Mouse (Mus musculus) neural tube, embryonic 13.5 days (tissue): ENCODE measurements around the gene Pacsin2. TPM values are rescaled to one million over a fixed set of nuclear protein-coding genes. Genes with fewer than 3 reads are reported as not detected.

Experiments used
- ATAC-seq: fragments of 200-750 bp; cut with Nextera tagmentation; 2 replicates; pipeline ENCODE4 v1.8.0; 2017; ENCODE audit warnings: low read depth, mild to moderate bottlenecking, moderate TSS enrichment, moderate library complexity
- H3K27ac ChIP-seq: fragments of 300-500 bp; sonication (generic); replicated peaks from 2 replicates; pipeline ENCODE4 v1.5.1; 2015; ENCODE audit warnings: moderate library complexity, mild to moderate bottlenecking, inconsistent platforms
- H3K27me3 ChIP-seq: fragments of 300-500 bp; sonication (generic); 2 replicates; pipeline ENCODE4 v1.6.1; 2015; ENCODE audit warnings: mild to moderate bottlenecking, inconsistent platforms
- H3K36me3 ChIP-seq: fragments of 300-500 bp; sonication (generic); 2 replicates; pipeline ENCODE4 v1.6.1; 2015; ENCODE audit warnings: mild to moderate bottlenecking, inconsistent platforms
- H3K4me1 ChIP-seq: fragments of 300-500 bp; sonication (generic); replicated peaks from 2 replicates; pipeline ENCODE4 v1.6.1; 2015; ENCODE audit warnings: inconsistent platforms
- H3K4me2 ChIP-seq: fragments of 300-500 bp; sonication (generic); 2 replicates; pipeline ENCODE4 v1.6.1; 2015; ENCODE audit warnings: inconsistent platforms, mild to moderate bottlenecking, moderate library complexity
- H3K4me3 ChIP-seq: fragments of 300-500 bp; sonication (generic); 2 replicates; pipeline ENCODE4 v1.5.1; 2015; ENCODE audit warnings: mild to moderate bottlenecking, inconsistent platforms
- H3K9ac ChIP-seq: fragments of 300-500 bp; sonication (generic); 2 replicates; pipeline ENCODE4 v1.6.1; 2015; ENCODE audit warnings: moderate library complexity, mild to moderate bottlenecking, inconsistent platforms
- H3K9me3 ChIP-seq: fragments of 300-500 bp; sonication (generic); 2 replicates; pipeline ENCODE4 v1.6.1; 2016; ENCODE audit warnings: inconsistent platforms
- WGBS: fragments of 180-500 bp; shearing (Covaris S2); methylation state at CpG from one replicate; pipeline ENCODE4 v1.1.7; 2015; 5-methylcytosine and 5-hydroxymethylcytosine counted together
- polyA plus RNA-seq: library from polyadenylated mRNA; unstranded; fragments of >200 nt; fragmentation: Nextera tagmentation; extraction: Ambion mirVana; gene quantifications from 2 replicates; pipeline ENCODE4 v1.2.1, GENCODE M21; 2015

Pacsin2 gene
- polyA plus RNA-seq, 1 experiment from 2014 or later: 29.6 TPM

DNA sequence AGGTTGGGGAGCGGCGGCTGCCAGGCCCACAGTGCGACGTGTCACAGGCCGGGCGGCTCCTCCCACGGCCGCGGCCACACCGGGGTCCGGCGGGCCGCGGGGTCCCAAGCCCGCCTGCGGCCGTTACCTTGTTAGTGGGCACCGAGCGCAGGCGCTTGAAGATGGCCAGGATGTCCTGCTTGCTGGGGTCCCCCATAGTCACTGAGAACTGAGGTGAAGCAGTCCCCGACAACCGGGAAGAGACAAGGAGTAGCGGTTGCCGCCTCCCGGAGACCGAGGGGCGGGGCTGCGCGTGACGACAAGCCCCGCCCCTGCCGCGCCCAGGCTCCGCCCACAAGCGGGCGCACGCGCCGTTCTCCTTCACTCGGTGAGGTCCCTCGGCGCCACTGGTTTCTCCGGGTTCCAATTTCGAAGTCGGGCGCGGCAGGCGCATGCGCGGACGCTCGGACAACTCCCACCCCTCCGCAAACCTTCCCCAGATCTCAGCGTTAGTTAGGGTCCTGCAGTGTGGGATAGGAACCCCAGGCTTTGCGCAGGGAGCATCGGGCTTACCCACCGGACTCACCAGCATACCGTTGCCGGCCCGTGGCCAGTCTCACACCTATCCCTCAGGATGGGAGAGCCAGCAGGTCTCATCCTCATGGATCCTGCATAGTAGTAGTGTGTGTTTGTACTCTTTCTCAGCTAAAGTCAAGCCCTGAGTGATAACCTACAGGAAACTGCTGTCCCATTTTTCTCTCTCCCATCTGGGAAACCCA is 114.3 kb downstream of the Pacsin2 start, which contains the start of gene Arfgap3:
Arfgap3 (minus strand) TSS at position 294 of the 758 bp plus-strand sequence.
- peaks cover 19% of the 10 kb centered on the region for H3K4me1 ChIP-seq
- H3K27me3 ChIP-seq: no peaks in the 10 kb centered on the region
- 0 out of 2 replicates have a peak, but pooled peaks cover 6% of the 10 kb centered on the region for H3K36me3 ChIP-seq
- peak; percentile 87 for ATAC-seq
- H3K9ac ChIP-seq: peak within 1 kb of the TSS; percentile 95
- under 1% methylated on average over 58 of the region's 60 CpGs for WGBS
- peak within 1 kb of the TSS; percentile 87 for H3K4me3 ChIP-seq
- peak within 1 kb of the TSS; percentile 67 for H3K27ac ChIP-seq
- peak within 1 kb of the TSS; percentile 73 for H3K4me2 ChIP-seq
- H3K9me3 ChIP-seq: no peaks in the 10 kb centered on the region

DNA sequence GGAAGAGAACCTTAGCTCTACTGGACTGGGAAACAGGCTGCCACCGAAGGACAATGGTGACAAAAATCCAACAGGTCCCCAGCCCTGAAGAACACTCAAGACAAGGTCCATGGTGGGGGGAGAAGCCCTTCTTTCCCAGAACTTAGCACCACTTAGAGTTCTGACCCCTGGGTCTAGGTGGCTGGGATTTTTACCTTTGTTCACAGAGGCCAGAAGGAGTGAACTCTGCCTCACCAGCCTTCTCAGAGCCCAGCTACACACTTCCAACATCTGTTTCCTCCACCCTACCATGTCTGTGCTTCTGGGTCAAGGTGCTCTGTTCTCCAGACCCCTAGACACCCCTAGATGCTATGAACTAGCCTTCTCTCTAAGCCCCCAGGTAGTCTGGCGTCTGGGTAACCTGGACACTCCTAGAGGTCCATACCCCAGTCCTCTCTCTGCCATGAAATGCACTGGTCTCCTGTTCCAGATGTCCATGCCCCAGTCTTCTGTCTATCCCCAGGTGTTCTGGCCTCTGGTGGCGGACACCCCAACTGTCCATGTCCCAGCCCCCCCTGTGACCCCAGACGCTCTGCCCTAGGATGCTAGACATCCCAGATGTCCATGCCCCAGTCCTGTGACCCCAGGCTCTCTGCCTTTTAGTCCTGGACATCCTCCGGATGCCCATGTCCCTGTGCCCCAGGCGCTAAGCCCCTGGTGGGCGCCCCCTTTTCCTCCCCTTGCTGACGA is 115.0 kb downstream of the Pacsin2 start:
- ATAC-seq: peak; percentile 58
- peak overlapping the region; percentile 67 for H3K27ac ChIP-seq
- H3K36me3 ChIP-seq: 0 out of 2 replicates have a peak, but pooled peaks cover 6% of the 10 kb centered on the region
- H3K9ac ChIP-seq: peak overlapping the region; percentile 95
- peak overlapping the region; percentile 73 for H3K4me2 ChIP-seq
- peak overlapping the region; percentile 87 for H3K4me3 ChIP-seq
- WGBS: 21% methylated on average over 8 of the region's 8 CpGs
- H3K4me1 ChIP-seq: peaks cover 20% of the 10 kb centered on the region
- H3K9me3 ChIP-seq: no peaks in the 10 kb centered on the region
- no peaks in the 10 kb centered on the region for H3K27me3 ChIP-seq

DNA sequence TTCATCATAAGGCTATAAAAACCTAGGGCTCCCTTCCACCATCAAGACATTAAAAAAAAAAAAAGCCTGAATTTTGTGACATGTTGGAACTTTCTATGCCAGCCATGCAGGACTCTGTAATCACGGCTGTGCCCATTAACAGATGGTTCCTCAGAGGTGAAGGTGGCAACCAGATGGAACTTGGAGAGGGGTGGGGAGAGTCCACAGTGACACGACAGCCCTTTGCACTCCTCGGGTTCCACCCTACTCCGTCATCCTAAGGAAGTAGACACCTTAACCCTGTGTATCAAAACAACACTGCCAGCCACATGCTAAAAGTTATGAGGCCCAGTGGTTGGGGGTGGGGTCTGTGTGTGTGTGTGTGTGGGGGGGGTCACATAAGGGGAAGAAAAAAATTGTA is 115.7 kb downstream of the Pacsin2 start:
- peak overlapping the region; percentile 95 for H3K9ac ChIP-seq
- WGBS: 84% methylated on average over 4 of the region's 4 CpGs
- peaks cover 24% of the 10 kb centered on the region for H3K4me1 ChIP-seq
- no peak overlapping the region for H3K27ac ChIP-seq
- peak overlapping the region; percentile 87 for H3K4me3 ChIP-seq
- no peak for ATAC-seq
- H3K9me3 ChIP-seq: no peaks in the 10 kb centered on the region
- peak overlapping the region; percentile 73 for H3K4me2 ChIP-seq
- no peaks in the 10 kb centered on the region for H3K27me3 ChIP-seq
- H3K36me3 ChIP-seq: 0 out of 2 replicates have a peak, but pooled peaks cover 6% of the 10 kb centered on the region

DNA sequence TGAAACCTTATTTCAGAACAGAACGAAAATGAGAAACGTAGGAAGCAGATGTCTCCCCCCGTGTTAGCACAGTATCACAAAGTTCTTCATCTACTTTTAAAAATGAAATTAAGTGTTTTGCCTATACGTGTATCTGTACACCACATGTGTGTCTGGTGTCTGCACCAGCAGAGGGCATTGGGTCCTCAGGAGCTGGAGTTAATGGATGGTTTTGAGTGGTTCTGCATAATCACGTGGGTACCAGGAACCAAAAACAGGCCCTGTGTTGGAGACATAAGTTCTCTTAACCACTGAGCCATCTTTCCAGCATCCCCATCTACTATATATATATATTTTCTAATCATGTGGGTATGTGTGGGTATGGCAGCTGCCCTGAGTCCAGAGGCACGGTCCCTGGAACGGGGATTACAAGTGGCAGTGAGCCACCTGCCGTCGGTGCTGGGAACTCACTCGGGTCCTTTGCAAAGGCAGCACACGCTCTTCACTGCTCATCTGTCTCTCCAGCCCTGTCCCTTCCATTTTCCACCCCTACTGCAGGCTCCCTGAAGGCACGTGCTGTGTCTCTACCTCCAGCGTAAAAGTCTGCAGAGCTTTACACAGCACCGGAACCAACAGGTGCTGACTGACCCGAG is 118.4 kb downstream of the Pacsin2 start:
- no peak for ATAC-seq
- Histone ChIP-seq H3K4me1 (peaks cover 24% of the 10 kb centered on the region), H3K9me3 (no peaks in the 10 kb centered on the region), H3K27me3 (no peaks in the 10 kb centered on the region), H3K36me3 (peaks cover 19% of the 10 kb centered on the region), H3K4me3 (no peak overlapping the region), H3K4me2 (no peak overlapping the region), H3K27ac (no peak overlapping the region), H3K9ac (no peak overlapping the region)
- WGBS: 87% methylated on average over 15 of the region's 15 CpGs

DNA sequence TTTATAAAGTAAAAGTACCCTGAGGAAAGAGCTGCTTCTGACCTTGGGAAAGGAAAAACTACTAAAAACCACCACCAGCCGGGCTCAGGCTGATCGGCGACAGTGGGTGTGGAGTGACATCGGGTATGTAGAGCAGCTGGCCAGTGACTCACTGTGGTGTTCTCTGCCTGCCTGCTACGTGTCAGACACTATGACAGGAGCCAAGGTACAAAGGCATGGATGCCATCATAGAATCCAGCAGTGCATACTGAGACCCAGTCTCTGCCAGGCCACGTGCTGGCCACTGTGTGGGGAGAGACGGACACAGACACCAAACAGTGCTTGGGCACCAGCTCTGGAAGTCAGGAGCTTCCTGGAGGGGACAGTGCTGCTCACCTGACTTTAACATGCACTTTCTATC is 119.5 kb downstream of the Pacsin2 start:
- no peak overlapping the region for H3K9ac ChIP-seq

DNA sequence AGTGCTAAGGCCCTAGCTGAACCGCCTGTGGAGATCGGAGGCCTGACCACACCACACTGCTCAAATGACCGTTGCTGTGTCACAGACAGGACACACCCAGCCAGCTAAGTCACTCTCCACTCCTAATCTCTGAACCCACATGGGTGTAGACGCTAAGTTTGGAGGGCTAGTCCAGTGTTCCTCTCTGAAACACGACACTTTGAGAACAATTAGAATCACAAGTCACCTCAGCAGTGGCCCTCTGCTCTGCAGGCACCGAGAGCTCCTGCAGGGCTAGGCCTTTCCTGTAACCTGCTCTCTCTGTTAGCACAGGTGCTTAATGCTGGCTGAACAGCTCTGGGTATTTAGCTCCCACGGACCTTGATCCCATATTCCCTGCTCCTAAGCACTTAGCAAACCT is 120.2 kb downstream of the Pacsin2 start:
- Histone ChIP-seq H3K9ac (no peak overlapping the region), H3K9me3 (no peaks in the 10 kb centered on the region), H3K27ac (no peak overlapping the region), H3K27me3 (no peaks in the 10 kb centered on the region), H3K4me1 (peaks cover 21% of the 10 kb centered on the region), H3K36me3 (peaks cover 30% of the 10 kb centered on the region), H3K4me3 (no peak overlapping the region), H3K4me2 (no peak overlapping the region)
- ATAC-seq: no peak
- WGBS: 35% methylated on average over 7 of the region's 7 CpGs

More for the DNA sequence above, 119.5 kb downstream of the Pacsin2 start:
- H3K4me3 ChIP-seq: no peak overlapping the region
- peaks cover 27% of the 10 kb centered on the region for H3K4me1 ChIP-seq
- H3K4me2 ChIP-seq: no peak overlapping the region
- peaks cover 30% of the 10 kb centered on the region for H3K36me3 ChIP-seq
- H3K27ac ChIP-seq: no peak overlapping the region
- H3K9me3 ChIP-seq: no peaks in the 10 kb centered on the region
- H3K27me3 ChIP-seq: no peaks in the 10 kb centered on the region
- ATAC-seq: no peak
- 83% methylated on average over 7 of the region's 7 CpGs for WGBS

DNA sequence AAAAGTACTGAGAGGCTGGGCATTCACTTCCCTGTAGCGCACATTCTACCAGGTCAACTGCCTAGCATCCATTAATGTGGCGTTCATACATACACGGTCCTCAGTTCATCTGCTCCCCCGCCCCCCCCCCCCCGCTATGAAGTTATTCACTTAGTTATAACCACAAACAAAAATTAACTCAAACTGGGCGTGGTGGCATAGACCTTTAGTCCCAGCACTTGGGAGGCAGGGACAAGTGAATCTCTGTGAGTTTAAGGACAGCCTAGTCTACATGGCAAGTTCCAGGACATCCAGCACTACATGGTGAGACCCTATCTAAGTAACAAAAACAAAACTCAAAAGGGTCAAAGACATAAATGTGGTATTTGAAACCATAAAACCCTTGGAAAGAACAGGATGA is 125.5 kb downstream of the Pacsin2 start:
- Histone ChIP-seq H3K27ac (no peak overlapping the region), H3K4me3 (no peak overlapping the region), H3K9ac (no peak overlapping the region), H3K4me2 (no peak overlapping the region), H3K36me3 (peaks cover 59% of the 10 kb centered on the region), H3K4me1 (0 out of 2 replicates have a peak, but pooled peaks cover 6% of the 10 kb centered on the region), H3K9me3 (no peaks in the 10 kb centered on the region), H3K27me3 (no peaks in the 10 kb centered on the region)
- 83% methylated on average over 6 of the region's 6 CpGs for WGBS
- no peak for ATAC-seq

DNA sequence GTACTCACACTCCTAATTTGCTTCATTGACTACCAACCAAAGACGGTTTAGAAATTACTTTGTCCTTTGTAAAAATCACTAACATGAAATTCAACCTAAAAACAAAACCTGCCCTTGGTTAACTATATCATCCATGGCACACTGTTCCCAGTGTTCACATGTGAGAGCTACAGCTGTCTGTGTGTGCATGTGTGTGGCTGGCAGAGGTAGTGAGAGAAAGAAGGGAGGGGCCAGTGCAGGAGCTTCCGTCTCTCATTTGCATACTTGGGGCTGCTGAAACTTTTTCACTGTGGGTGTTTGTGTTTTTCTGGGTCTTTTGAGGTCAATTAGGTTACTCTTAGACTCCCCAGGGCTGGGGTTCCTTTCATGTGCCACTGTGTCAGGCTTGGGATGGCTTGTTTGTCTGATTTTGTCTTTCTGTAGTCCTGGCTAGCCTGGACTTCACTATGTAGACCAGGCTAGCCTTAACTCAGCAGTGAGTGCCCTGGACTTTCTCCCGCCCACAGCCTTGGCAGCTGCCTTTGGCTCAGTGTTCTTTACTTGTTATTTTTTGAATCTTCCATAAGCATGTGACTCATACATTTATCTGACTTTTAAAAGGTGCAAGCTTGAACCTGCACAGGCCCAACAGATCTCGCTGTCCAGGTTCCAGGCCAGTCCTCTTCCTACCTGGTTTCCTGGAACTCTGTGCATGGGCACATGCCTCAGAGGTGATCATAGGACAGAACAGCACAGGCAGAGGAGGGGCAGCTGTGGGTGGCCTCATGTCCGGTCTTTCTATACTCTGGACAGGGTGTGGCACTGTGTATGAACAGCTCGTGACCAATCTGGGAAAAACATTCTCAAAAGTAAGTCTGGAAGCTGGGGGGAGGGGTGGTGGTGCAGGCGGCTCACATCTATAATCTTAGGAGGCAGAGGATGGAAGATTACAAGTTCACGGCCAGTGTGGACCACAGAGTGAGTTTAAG is 126.2 kb downstream of the Pacsin2 start:
- Histone ChIP-seq H3K27me3 (no peaks in the 10 kb centered on the region), H3K4me1 (0 out of 2 replicates have a peak, but pooled peaks cover 9% of the 10 kb centered on the region), H3K9ac (no peak overlapping the region), H3K4me2 (no peak overlapping the region), H3K36me3 (peaks cover 66% of the 10 kb centered on the region), H3K9me3 (no peaks in the 10 kb centered on the region), H3K27ac (no peak overlapping the region), H3K4me3 (no peak overlapping the region)
- WGBS: 87% methylated on average over 8 of the region's 8 CpGs
- ATAC-seq: no peak

DNA sequence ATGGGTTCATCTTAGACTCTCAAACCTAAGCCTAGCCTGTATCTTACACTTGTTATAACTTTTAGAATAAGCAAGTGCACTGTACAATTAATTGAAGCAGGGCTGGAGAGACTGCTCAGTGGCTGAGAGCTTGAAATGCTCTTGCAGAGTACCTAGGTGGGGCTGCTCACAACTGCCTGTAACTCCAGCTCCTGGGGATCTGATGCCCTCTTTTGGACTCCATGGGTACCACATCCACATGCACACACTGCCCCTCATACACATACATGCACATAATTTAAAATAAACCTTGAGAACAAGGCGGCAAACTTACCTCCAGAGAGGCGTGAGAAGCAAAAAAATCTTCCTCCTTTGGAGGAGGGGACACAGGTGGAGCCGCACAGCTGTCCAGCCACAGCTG is 132.0 kb downstream of the Pacsin2 start:
- H3K27me3 ChIP-seq: no peaks in the 10 kb centered on the region
- H3K36me3 ChIP-seq: peaks cover 91% of the 10 kb centered on the region

DNA sequence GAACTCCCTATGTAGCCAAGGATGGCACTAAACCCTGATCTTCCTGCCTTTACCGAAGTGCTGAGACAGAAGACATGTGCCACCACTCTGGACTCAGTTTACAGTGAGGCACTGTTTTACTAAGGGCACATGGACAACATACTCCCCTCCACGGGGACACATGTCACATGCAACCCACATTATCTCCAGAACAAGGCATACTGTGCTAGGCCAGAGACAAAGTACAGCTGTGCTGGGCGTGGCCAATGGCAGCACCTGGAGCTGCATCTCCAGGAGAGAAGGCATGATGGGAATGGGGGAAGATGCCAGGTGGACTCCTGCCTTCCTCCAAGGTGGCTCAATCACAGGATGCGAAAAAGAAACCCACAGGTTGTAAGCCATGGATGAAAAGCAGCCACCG is 135.5 kb downstream of the Pacsin2 start:
- Histone ChIP-seq H3K4me2 (no peak overlapping the region), H3K9ac (no peak overlapping the region), H3K4me3 (no peak overlapping the region), H3K27me3 (no peaks in the 10 kb centered on the region), H3K36me3 (peaks cover 95% of the 10 kb centered on the region), H3K4me1 (0 out of 2 replicates have a peak, but pooled peaks cover 6% of the 10 kb centered on the region), H3K9me3 (no peaks in the 10 kb centered on the region), H3K27ac (no peak overlapping the region)
- WGBS: 88% methylated on average over 5 of the region's 5 CpGs
- no peak for ATAC-seq

More for the DNA sequence above, 132.0 kb downstream of the Pacsin2 start:
- Histone ChIP-seq H3K4me2 (no peak overlapping the region), H3K27ac (no peak overlapping the region), H3K9me3 (no peaks in the 10 kb centered on the region), H3K4me3 (no peak overlapping the region), H3K4me1 (0 out of 2 replicates have a peak, but pooled peaks cover 6% of the 10 kb centered on the region), H3K9ac (no peak overlapping the region)
- ATAC-seq: no peak; the same call in 1 of the 2 replicates
- WGBS: 77% methylated on average over 3 of the region's 3 CpGs
